Mouse (Mus musculus) hematopoietic stem cell, adult 5-6 weeks (primary cell): ENCODE data around the gene Rnf208. TPM values are rescaled to one million over a fixed set of nuclear protein-coding genes. Genes with fewer than 3 reads are reported as not detected.
A peak's percentile ranks its signal among the peaks of the same experiment; 100 is the strongest.
"Not testable (repeated sequence)": the region's sequence is repeated elsewhere in the genome, so short reads cannot be mapped to it uniquely, and the experiment has no call there.

ENCODE experiments used
- ATAC-seq, 2 experiments: fragments of 125-278 bp in 1 of 2; replicated peaks in 1 of 2; 2 replicates each; pipeline ENCODE4 v1.8.0; 2016 to 2017; ENCODE audit warnings: inconsistent platforms in 2 of 2, mild to moderate bottlenecking in 2 of 2, moderate number of reproducible peaks in 2 of 2, low read depth in 1 of 2, moderate TSS enrichment in 1 of 2; ENCODE audit not compliant: low FRiP score in 2 of 2, poor library complexity in 2 of 2, severe bottlenecking in 2 of 2, insufficient read depth in 1 of 2, low TSS enrichment in 1 of 2
- total RNA-seq: library from RNA; stranded (forward); fragments of 172-1452, 232-1000 nt; gene quantifications from 2 replicates; pipeline ENCODE4 v1.2.3, GENCODE M21; 2017

Rnf208 gene
- total RNA-seq, 1 experiment from 2014 or later, result not detected

DNA sequence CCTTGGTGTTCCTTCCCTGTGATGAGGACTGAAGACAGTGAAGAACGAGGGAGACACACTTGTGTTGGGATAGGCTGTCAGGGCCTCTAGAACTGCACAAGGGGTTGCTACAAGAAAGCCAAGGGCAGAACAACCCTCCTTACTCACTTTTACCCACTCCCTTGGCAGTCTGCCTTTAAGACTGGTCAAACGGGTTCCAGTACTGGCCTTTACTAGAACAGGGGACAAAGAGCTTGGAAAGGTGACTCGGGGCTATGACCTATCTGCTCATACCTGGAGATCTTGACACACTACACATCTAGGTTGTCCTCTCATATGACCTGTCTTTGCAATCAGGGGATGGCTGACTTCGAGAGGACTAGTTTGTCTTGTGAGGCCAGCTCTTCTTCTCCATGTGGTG lies 4.5 kb upstream of the Rnf208 start:
- no peak for ATAC-seq

- ATAC-seq, result no peak
These were observed 3.9 kb upstream of the Rnf208 start for GRCm38 (mm10) chr2:25238106-25238505.

DNA sequence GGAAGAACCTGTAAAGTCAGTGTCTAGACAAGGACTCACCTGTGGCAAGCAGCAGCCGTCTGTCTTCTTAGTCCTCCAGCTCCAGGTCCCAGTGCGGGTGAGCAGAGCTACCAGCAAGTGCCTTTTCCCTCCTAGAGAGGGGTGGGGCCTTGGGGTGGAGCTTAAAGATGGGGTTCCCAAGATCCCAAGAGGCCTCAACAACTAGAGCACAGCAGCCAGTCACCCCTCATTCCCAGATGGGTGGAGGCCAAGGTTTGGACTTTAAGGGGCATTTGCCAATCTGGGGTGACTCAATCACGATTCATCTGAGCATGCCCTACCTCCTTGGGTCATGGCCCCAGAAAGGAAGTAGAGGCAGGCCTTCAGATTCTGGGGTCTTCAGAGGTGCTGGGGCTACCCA lies 2.3 kb upstream of the Rnf208 start:
- no peak for ATAC-seq

DNA sequence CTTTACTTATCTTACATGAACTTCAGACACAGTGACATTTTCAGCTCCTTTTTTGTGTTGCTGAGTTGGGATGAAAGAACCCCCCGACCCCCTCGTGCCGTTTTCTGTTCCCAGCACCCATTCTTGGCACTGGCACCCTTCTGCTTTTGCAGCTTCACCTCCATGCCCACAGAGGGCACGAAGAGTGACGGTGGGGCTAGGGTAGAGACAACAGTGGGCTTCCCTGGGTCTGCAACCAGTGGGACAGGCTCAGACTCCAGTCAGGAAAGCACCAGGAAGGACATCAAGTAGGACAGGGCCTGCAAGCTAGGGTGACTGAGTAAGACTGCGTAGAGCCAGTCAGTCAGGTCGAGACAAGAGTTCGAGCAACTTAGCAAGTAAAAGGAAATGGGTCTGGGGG lies 1.7 kb upstream of the Rnf208 start:
- no peak for ATAC-seq

DNA sequence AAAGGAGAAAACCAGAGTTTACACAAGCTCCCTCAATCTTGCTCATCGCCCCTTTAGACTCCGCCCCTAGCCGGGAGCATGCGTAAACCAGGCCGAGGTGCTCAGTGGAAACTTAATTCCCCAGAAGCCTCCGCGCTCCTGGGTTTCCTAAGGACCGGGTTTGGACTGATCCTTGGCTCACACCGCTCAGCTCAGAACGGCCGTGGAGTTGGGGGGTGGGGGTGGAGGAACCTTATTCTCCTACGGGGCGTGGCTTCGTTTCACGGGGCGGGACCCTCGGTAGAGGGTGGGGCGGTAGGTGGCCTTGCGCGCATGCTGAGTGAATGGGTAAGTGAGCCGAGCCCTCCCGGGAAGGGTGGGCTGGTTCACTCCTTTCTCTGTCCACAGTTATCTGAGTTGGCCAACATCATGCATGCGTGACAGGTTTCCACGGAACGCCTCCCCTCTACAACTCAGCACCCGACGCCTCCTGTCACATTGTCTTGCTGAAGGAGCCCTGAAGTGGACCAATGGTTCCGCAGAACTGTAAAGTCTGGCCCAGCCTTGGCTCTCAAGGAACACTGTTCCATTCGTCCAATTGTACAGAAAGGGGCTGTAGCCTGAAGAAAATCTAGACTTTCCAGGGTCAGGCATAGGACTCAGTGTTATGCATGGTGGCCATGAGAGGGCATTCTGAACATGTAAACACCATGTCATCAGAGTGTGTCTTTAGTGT lies 1.2 kb upstream of the Rnf208 start:
- ATAC-seq, result peak; percentile 48 to 68; a peak in 3 of 4 replicates

DNA sequence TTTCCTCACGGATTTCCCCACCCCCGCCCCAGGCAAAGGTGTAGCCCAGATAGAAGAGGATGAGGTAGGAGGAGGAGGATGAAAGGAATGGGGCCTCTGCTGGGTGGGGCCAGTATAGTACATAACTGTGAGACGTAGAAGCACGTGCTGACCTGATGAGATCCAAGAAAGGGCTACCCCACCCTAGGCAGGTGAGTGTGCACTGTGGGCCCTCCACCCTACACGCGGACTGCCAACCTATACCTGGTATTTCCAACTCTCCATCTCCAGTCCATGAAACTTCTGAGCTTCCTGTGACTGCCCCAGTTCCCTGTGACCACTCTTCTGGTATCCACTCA lies 648 bp upstream of the Rnf208 start:
- no peak for ATAC-seq

- ATAC-seq, result no peak
These were observed 1.3 kb downstream of the Rnf208 start for GRCm38 (mm10) chr2:25243342-25243741.

DNA sequence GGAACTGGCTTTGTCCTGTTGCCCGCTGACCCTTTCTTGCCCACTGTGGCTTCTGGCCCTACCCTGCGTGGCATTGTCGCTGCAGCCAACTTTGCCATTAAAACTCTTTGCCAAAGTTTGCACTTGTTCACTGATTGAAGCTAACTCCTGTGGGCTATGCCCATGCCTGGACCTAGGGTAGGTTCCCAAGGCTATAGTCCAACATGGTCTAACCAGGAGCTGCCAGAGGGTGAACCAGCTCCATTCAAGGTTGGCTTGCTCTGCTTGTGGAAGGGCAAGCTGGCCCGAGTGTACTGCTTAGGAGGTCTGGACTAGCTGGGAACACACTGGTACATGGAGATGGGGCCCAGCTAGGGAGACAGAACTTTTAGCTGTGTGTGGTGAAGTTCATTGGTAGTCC lies 2.1 kb downstream of the Rnf208 start:
- no peak for ATAC-seq

DNA sequence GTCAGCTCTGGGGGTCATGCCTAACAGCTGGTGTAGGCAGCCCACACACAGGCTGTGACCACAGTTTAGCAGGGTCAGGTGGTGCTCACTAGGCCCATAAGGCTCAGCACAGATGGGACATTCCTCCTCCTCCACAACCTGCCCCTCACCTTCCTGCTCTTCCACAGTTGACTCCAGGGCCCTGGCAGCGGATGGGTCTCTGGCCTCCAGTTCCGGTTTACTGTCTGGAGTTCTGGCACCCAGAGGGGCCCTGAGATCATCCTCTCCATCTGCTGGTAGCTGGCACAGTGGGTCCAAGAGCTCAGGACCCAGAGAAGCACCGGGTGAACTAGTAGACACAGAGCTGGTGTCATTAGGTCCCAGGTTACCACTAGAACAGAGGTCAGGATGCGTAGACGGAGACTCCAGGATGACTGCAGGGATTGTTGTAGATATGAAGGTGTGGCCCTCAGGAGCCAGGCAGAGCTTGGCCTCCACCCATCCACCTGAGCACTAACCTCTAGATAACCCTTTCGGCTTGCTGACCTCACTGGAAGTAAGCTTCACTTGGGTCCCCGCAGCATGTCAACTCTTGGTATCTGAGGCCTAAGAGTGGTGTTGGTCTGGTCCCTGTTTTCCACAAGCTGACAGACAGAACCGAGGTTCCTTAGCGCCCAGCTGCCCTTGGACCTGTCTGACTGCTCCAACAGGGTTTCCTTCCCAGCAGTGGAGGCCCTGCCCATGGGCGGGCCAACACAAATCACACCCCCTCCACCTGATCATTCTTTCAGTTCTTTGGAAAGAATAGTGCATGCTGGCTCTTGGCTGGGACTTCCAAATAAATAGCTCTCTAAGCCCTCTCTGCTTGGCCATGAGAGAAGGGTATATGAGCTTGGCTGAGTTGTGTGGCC lies 4.4 kb downstream of the Rnf208 start, which contains the start of gene AL732309.1:
Gene AL732309.1 (minus strand): TSS at position 681 of the 890 bp plus-strand sequence.
- no peak for ATAC-seq

DNA sequence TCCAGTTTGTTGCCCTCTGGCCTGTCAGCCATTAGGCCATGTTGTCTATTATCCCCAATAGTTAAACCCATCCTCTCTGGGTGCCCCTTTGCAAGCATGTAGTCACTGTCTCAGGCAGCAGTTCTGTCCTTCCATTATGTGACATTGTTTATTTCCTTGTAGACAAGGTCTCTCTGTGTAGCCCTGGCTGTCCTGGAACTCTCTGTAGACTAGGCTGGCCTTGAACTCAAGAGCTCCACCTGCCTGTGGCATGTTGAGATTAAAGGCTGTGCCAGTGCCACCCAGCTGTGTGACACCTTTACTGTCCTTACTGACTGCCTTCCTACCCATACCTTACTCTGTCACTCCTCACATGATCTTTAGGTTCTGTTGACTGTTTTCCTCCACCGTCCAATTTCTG lies 10.3 kb downstream of the Rnf208 start:
- ATAC-seq, result no peak

DNA sequence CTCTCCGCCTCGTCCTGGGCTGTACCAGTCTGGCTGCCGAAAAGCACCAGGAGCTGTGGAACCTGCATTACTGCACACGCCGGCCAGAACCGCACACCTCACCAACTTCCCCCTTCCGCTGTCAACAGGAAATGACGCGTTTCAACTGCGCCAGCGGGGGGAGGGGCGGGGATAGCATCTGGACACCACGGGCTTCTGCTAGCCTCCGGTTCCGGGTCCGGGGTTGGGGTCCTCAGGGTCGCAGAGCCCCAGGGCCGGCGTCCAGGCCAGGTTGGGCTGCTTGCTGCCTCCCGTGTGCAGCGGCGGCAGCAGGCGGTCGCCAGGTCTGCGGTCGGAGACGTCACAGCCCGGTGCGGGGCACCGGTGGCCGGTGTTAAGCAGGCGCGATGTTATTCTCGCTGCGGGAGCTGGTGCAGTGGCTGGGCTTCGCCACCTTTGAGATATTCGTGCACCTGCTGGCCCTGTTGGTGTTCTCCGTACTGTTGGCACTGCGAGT lies 13.3 kb downstream of the Rnf208 start, which contains the start of gene Tmem203:
Gene Tmem203 (plus strand): TSS at position 156 of the 496 bp plus-strand sequence.
- ATAC-seq, result peak; percentile 77 to 93

- ATAC-seq, result 0 out of 4 replicates have a peak, but pooled peaks of 1 of the 2 experiments have one; percentile 35
These were observed 14.5 kb downstream of the Rnf208 start for GRCm38 (mm10) chr2:25256443-25257109.

- ATAC-seq, result not testable (repeated sequence)
These were observed 15.2 kb downstream of the Rnf208 start for GRCm38 (mm10) chr2:25257250-25257649.

DNA sequence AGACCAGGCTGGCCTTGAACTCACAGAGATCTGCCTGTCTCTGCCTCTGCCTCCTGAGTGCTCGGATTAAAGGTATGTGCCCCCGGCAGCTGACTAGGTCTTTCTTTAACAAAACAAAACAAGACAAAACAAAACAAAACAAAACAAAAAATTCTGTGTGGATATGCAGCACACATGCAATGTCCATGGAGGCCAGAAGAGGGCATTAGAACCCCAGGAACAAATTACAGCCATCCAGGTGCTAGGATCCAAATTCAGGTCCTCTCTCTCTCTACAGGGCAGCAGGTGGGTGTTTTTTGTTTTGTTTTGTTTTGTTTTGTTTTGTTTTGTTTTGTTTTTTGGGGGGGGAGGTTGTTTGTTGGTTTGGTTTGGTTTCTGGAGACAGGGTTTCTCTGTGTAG lies 16.8 kb downstream of the Rnf208 start:
- ATAC-seq, result no peak

DNA sequence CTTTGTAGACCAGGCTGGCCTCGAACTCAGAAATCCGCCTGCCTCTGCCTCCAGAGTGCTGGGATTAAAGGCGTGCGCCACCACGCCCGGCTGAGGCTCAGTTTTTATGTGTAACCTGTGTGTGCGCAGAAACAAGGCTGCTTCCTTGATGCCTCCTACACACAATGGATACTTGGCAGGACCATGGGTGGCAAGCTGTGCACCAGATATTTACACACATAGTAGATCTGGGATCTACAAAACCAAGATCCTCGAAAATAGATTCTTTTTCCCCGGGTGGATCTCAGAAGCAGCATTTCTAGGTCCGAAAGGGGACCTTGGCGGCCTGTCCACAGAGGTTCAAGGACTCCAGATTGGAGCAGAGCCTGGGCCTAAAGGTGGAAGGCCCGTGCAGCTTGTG lies 19.8 kb downstream of the Rnf208 start:
- no peak for ATAC-seq

DNA sequence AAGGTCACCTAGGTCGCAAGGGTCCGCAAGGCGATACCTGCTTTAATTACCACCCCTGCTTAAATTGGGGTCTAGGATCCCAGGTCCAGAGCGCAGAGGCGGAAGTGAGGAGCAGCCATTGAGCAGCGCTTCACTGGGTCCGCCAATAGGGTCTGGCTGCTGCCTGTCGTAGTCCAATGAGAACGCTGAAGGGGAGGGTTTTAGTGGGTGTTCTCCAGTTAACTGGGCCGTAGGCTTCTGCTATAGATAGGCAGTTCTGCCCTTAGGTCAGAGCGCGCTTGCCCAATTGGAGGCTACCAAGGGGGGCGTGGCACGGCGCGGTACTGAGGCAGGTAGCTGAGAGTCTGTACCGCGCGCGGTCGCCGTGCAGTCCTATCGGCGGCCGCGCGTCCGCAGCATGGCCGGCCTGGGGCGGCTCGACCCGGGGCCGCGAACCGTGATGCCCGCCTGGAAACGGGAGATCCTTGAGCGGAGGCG lies 20.3 kb downstream of the Rnf208 start, which contains the start of gene Tprn:
Gene Tprn (plus strand): TSS at position 328 of the 477 bp plus-strand sequence.
- peak; percentile 98 for ATAC-seq

- ATAC-seq, result peak in 1 of 2 experiments; percentile 36; a peak in 2 of 4 replicates
These were observed 21.0 kb downstream of the Rnf208 start for GRCm38 (mm10) chr2:25262795-25263622.
